Mouse (Mus musculus) forebrain, embryonic 10.5 days (tissue): Measurements from ENCODE around the gene Gipc2. TPM values are rescaled to one million over a fixed set of nuclear protein-coding genes. Genes with fewer than 3 reads are reported as not detected.

ENCODE experiments used
- DNase-seq: peaks from one replicate; pipeline ENCODE4 v3.0.0-alpha.2; 2017; ENCODE audit warnings: low spot score; ENCODE audit errors: extremely low spot score
- H3K27ac ChIP-seq: fragments of 300-500 bp; sonication (generic); 2 replicates; pipeline ENCODE4 v1.5.1; 2016; ENCODE audit warnings: mild to moderate bottlenecking
- H3K27me3 ChIP-seq: fragments of 300-500 bp; sonication (generic); 2 replicates; pipeline ENCODE4 v1.6.1; 2016; ENCODE audit warnings: mild to moderate bottlenecking; ENCODE audit not compliant: poor library complexity, severe bottlenecking
- H3K36me3 ChIP-seq: fragments of 300-500 bp; sonication (generic); replicated peaks from 2 replicates; pipeline ENCODE4 v1.6.1; 2016; ENCODE audit warnings: mild to moderate bottlenecking, moderate library complexity
- H3K4me1 ChIP-seq: fragments of 300-500 bp; sonication (generic); 2 replicates; pipeline ENCODE4 v1.6.1; 2016
- H3K4me3 ChIP-seq: fragments of 300-500 bp; sonication (generic); 2 replicates; pipeline ENCODE4 v1.5.1; 2016; ENCODE audit warnings: mild to moderate bottlenecking, moderate library complexity
- H3K9me3 ChIP-seq: fragments of 300-500 bp; sonication (generic); 2 replicates; pipeline ENCODE4 v1.6.1; 2016; ENCODE audit warnings: mild to moderate bottlenecking, moderate library complexity
- WGBS: fragments of 180-500 bp; shearing (Covaris S2); methylation state at CpG from one replicate; pipeline ENCODE4 v1.1.7; 2016; 5-methylcytosine and 5-hydroxymethylcytosine counted together
- polyA plus RNA-seq: library from polyadenylated mRNA; unstranded; fragments of >200 nt; fragmentation: Nextera tagmentation; extraction: Ambion mirVana; gene quantifications from 2 replicates; pipeline ENCODE4 v1.2.1, GENCODE M21; 2016

The Gipc2 gene
- polyA plus RNA-seq, 1 experiment from 2014 or later = 3.5 TPM

GRCm38 (mm10) chr3:152179285-152179684 lies 13.3 kb upstream of the Gipc2 start:
- DNase-seq = no peak
- WGBS = 81% methylated on average over 1 of the region's 1 CpGs
- peaks cover 6% of the 10 kb centered on the region; the same call in 1 of the 2 replicates for H3K36me3 ChIP-seq

DNA sequence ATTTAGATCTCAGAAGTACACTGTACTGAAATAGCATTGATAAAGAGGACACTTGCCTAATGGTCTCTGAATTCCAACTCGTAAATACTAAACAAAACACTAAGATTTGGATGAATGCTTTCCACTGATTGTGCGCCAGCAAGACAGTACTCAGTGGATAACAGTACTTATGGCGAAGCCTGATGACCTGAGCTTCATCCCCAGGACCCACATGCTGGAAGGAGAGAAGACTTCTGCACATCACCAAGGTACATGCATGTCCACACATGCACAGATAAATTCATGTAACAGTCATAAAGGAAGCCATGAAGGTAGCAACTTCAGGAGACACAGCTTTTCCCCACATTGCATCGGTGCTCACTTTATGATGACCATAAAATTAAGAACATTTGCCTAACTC lies 12.8 kb upstream of the Gipc2 start:
- WGBS = 91% methylated on average over 4 of the region's 4 CpGs
- DNase-seq = no peak

More at GRCm38 (mm10) chr3:152179285-152179684, 13.3 kb upstream of the Gipc2 start:
- Histone ChIP-seq H3K4me3 (no peak overlapping the region), H3K27ac (no peak overlapping the region), H3K27me3 (no peaks in the 10 kb centered on the region), H3K9me3 (no peaks in the 10 kb centered on the region), H3K4me1 (peaks cover 6% of the 10 kb centered on the region)

DNA sequence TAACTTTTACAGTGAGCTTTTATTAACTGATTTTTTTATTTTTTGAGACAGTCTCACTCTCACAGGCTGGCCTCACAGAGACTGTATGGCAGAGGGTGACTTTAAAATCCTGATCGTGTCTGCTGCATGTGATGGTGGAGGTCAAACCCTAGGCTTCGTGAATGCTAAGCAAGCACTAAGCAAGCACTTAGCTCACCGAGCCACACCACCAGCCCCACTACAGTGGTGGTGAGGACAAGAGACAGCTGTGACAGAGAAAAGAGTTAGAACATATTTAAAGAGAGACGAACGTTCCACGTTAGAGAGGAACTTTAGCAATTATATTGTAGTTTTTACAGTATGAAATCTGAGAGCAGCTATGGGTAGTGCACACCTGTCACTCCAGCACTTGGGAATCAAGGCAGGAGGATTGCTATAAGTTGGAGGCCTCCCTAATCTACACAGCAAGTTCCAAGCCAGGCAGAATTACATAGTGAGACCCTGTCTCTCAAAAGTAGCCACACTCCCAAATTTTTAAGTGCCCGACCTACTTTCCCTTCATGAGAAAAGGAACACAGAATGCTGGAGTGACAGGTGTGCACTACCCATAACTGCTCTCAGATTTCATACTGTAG lies 6.4 kb upstream of the Gipc2 start:
- Histone ChIP-seq H3K4me3 (no peak overlapping the region), H3K36me3 (no peaks in the 10 kb centered on the region), H3K9me3 (no peaks in the 10 kb centered on the region; the same call in 1 of the 2 replicates), H3K27ac (no peak overlapping the region), H3K4me1 (peaks cover 1% of the 10 kb centered on the region), H3K27me3 (peaks cover 8% of the 10 kb centered on the region)
- WGBS = 92% methylated on average over 7 of the region's 7 CpGs
- no peak for DNase-seq

More for the DNA sequence above, 12.8 kb upstream of the Gipc2 start:
- Histone ChIP-seq H3K27ac (no peak overlapping the region), H3K4me3 (no peak overlapping the region), H3K36me3 (peaks cover 5% of the 10 kb centered on the region; the same call in 1 of the 2 replicates), H3K9me3 (no peaks in the 10 kb centered on the region), H3K4me1 (peaks cover 6% of the 10 kb centered on the region), H3K27me3 (no peaks in the 10 kb centered on the region)

DNA sequence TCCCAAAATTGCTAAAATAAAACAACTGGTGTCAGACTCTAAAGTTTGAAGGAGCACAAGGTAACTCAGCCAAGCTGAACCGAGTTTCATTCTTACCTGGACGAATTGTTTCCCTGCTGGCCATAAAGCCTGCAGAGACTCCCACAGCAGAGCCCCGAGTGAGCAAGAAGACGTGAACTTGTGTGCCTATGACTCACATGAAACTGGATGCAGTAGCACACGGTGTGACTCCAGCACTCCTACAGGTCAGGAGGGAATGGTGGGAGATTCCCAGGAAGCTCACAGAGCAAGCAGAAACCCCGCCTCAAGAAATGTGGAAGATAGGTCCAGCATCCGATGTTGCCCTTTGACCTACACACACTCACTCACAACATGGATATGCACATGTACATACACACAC lies 5.8 kb upstream of the Gipc2 start:
- H3K4me1 ChIP-seq = peaks cover 7% of the 10 kb centered on the region
- H3K36me3 ChIP-seq = no peaks in the 10 kb centered on the region
- H3K4me3 ChIP-seq = no peak overlapping the region
- H3K27ac ChIP-seq = no peak overlapping the region
- DNase-seq = no peak
- no peaks in the 10 kb centered on the region; the same call in 1 of the 2 replicates for H3K9me3 ChIP-seq
- H3K27me3 ChIP-seq = peaks cover 13% of the 10 kb centered on the region
- 81% methylated on average over 7 of the region's 7 CpGs for WGBS

DNA sequence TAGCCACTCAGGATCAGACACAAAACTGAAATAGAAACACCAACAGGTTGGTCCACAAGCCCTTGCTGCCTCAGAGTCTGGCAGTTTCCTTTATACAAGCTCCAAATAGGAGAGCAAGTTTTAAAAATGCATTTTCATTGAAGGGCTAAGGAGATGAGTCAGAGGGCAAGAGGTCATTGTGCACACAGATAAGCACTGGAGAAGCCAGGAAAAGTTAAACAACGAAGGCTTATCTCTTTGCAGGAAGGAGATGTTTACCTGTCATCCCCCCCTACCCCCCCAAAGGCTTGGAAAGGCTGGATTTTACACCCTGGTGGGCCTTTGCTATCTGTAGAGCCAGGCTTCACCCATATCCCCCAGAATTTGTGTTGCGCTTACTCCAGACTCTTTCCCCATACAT lies 5.2 kb upstream of the Gipc2 start:
- Histone ChIP-seq H3K4me1 (peaks cover 13% of the 10 kb centered on the region), H3K9me3 (no peaks in the 10 kb centered on the region; the same call in 1 of the 2 replicates), H3K27ac (no peak overlapping the region), H3K36me3 (no peaks in the 10 kb centered on the region), H3K27me3 (peaks cover 20% of the 10 kb centered on the region), H3K4me3 (no peak overlapping the region)
- WGBS = 80% methylated on average over 2 of the region's 2 CpGs
- DNase-seq = no peak

DNA sequence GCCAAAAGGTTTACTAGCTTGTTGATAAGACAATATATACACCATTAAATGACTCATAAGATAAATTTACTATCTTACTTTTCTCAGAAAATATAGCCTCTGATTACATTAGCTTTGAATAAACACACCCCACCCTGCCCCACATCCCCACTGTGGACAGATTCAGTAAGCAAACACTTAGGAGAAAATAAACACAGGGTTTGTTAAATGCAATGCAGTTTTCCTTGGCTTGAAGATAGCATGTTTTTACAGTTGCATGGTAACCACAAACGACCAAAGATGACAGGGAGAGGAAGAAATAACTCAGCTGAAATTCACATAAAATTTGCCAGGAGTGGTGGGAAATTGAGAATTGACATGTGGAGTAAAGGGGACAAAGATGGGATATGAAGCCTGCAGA lies 4.4 kb upstream of the Gipc2 start:
- H3K36me3 ChIP-seq = no peaks in the 10 kb centered on the region
- no peaks in the 10 kb centered on the region; the same call in 1 of the 2 replicates for H3K9me3 ChIP-seq
- no peak overlapping the region for H3K27ac ChIP-seq
- DNase-seq = no peak
- H3K4me3 ChIP-seq = no peak overlapping the region
- peaks cover 28% of the 10 kb centered on the region for H3K27me3 ChIP-seq
- H3K4me1 ChIP-seq = peaks cover 21% of the 10 kb centered on the region
- WGBS = 74% methylated on average over 1 of the region's 1 CpGs

GRCm38 (mm10) chr3:152168007-152168406 lies 2.0 kb upstream of the Gipc2 start:
- peaks cover 49% of the 10 kb centered on the region for H3K27me3 ChIP-seq
- 94% methylated on average over 10 of the region's 10 CpGs for WGBS
- H3K9me3 ChIP-seq = no peaks in the 10 kb centered on the region; the same call in 1 of the 2 replicates
- no peak overlapping the region for H3K27ac ChIP-seq
- no peak for DNase-seq
- H3K4me1 ChIP-seq = peaks cover 28% of the 10 kb centered on the region
- no peaks in the 10 kb centered on the region for H3K36me3 ChIP-seq
- no peak overlapping the region for H3K4me3 ChIP-seq

GRCm38 (mm10) chr3:152166699-152167451 lies 845 bp upstream of the Gipc2 start:
- 11% methylated on average over 29 of the region's 29 CpGs for WGBS
- Histone ChIP-seq H3K4me1 (peaks cover 28% of the 10 kb centered on the region), H3K27ac (no peak overlapping the region), H3K27me3 (peaks cover 49% of the 10 kb centered on the region), H3K4me3 (peak overlapping the region; percentile 65), H3K9me3 (no peaks in the 10 kb centered on the region; the same call in 1 of the 2 replicates), H3K36me3 (no peaks in the 10 kb centered on the region)
- DNase-seq = peak; percentile 35

- H3K9me3 ChIP-seq = no peaks in the 10 kb centered on the region; the same call in 1 of the 2 replicates
- H3K27me3 ChIP-seq = peaks cover 56% of the 10 kb centered on the region
- no peaks in the 10 kb centered on the region for H3K36me3 ChIP-seq
- WGBS = 1% methylated on average over 53 of the region's 53 CpGs
- H3K27ac ChIP-seq = peak overlapping the region; percentile 79
- H3K4me1 ChIP-seq = peaks cover 28% of the 10 kb centered on the region
- H3K4me3 ChIP-seq = peak overlapping the region; percentile 65
- DNase-seq = peak; percentile 50
Measured at GRCm38 (mm10) chr3:152165351-152166098, 505 bp downstream of the Gipc2 start.

GRCm38 (mm10) chr3:152165014-152165350 lies 1.0 kb downstream of the Gipc2 start:
- Histone ChIP-seq H3K4me3 (peak overlapping the region; percentile 65), H3K4me1 (peaks cover 28% of the 10 kb centered on the region), H3K9me3 (no peaks in the 10 kb centered on the region; the same call in 1 of the 2 replicates), H3K27me3 (peaks cover 58% of the 10 kb centered on the region), H3K36me3 (no peaks in the 10 kb centered on the region), H3K27ac (no peak overlapping the region)
- DNase-seq = no peak
- WGBS = 28% methylated on average over 9 of the region's 9 CpGs

- DNase-seq = no peak
- Histone ChIP-seq H3K4me3 (no peak overlapping the region), H3K36me3 (no peaks in the 10 kb centered on the region), H3K27ac (no peak overlapping the region), H3K27me3 (peaks cover 58% of the 10 kb centered on the region), H3K4me1 (peaks cover 28% of the 10 kb centered on the region), H3K9me3 (no peaks in the 10 kb centered on the region)
- 90% methylated on average over 8 of the region's 8 CpGs for WGBS
Measured at GRCm38 (mm10) chr3:152163320-152163719, 2.7 kb downstream of the Gipc2 start.

DNA sequence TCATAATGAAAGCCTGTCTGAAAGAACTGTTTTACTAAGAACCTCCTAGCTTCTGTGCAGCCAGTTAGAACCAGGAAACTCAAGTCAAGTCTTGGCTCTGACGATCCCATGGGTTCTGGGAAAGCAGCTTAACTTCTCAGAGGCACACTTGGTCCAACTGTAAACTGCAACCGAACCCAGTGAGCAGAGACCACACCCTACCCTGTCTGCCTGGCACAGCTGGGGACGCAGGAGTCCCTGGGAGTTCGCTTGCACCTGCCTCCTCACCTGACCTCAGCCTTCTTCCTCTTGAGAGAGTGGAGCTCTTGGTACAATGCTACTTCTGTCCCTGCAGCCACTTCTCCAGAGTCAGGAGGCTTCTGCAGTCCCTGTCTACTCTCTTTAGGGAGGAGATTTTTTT lies 5.4 kb downstream of the Gipc2 start:
- Histone ChIP-seq H3K4me3 (no peak overlapping the region), H3K36me3 (no peaks in the 10 kb centered on the region), H3K27me3 (peaks cover 32% of the 10 kb centered on the region), H3K9me3 (no peaks in the 10 kb centered on the region), H3K4me1 (peaks cover 9% of the 10 kb centered on the region), H3K27ac (no peak overlapping the region)
- no peak for DNase-seq
- WGBS = 65% methylated on average over 4 of the region's 4 CpGs

GRCm38 (mm10) chr3:152159321-152159720 lies 6.7 kb downstream of the Gipc2 start:
- Histone ChIP-seq H3K27ac (no peak overlapping the region), H3K4me3 (no peak overlapping the region), H3K9me3 (no peaks in the 10 kb centered on the region), H3K36me3 (no peaks in the 10 kb centered on the region), H3K27me3 (peaks cover 23% of the 10 kb centered on the region), H3K4me1 (no peaks in the 10 kb centered on the region)
- DNase-seq = no peak
